ENCODE assay signal across 31 mouse cellular contexts in the genomic region with DNA sequence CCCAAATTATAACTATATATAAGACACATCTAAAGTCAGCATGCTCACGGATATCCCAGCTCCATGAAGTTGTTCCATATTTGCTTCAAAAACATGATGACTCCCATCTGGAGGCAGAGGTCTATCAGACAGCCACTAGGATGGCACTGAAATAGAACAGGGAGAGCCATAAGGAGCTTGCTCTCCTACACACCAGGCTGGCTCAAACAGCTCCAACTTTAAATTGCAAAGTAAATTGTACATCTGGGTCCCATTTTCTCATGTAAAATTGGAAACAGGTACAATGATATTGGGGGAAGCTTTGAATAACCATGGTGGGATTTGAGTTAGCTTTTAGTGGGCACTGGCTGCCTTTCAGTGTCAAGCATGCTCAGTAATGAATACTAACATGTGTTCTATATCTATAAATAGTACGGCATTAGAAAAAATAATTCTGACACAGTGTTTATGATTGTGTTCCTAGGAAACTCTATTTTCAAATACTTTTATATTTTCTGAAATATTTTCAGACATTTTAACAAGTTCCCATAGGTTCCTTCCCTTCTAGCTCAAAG. TPM values are rescaled to one million over a fixed set of nuclear protein-coding genes. Genes with fewer than 3 reads are reported as not detected.
DNase-seq lines count a peak whose midpoint lies in the region; ATAC-seq lines count a peak whose summit lies in the region.
"Had no signal": no experiment of that assay in that cellular context is flagged by ENCODE, and none has a peak within 500 bp of the region (broad histone marks: within the 10 kb centered on the region; RNA-seq: fewer than 3 reads in every experiment).

No protein-coding gene starts in this region.

- no peak overlapping the region for H3K27ac ChIP-seq in limb, embryonic 12.5 days
- H3K27ac ChIP-seq in kidney, embryonic 15.5 days = no peak overlapping the region
- H3K27ac ChIP-seq in forebrain, embryonic 16.5 days (ENCODE audit: low read length) = no peak overlapping the region
- H3K27ac ChIP-seq: embryonic facial prominence, embryonic 12.5 days; forebrain, embryonic 12.5 days; hindbrain, embryonic 12.5 days; limb, embryonic 15.5 days; liver, embryonic 14.5 days; midbrain, embryonic 12.5 days had no signal

- no peaks in the 10 kb centered on the region for H3K27me3 ChIP-seq in limb, embryonic 12.5 days
- no peaks in the 10 kb centered on the region for H3K27me3 ChIP-seq in kidney, embryonic 15.5 days
- H3K27me3 ChIP-seq in forebrain, embryonic 16.5 days (replicated peaks; ENCODE audit: control insufficient read depth, insufficient read depth, low read length) = no peaks in the 10 kb centered on the region
- H3K27me3 ChIP-seq: embryonic facial prominence, embryonic 12.5 days; forebrain, embryonic 12.5 days; hindbrain, embryonic 12.5 days; limb, embryonic 15.5 days; midbrain, embryonic 12.5 days had no signal

- H3K36me3 ChIP-seq in limb, embryonic 12.5 days = no peaks in the 10 kb centered on the region
- no peaks in the 10 kb centered on the region for H3K36me3 ChIP-seq in kidney, embryonic 15.5 days
- H3K36me3 ChIP-seq in forebrain, embryonic 16.5 days (ENCODE audit: control insufficient read depth, insufficient read depth) = no peaks in the 10 kb centered on the region
- H3K36me3 ChIP-seq: embryonic facial prominence, embryonic 12.5 days; forebrain, embryonic 12.5 days; hindbrain, embryonic 12.5 days; limb, embryonic 15.5 days; midbrain, embryonic 12.5 days had no signal

- H3K9ac ChIP-seq in limb, embryonic 12.5 days (replicated peaks) = no peak overlapping the region
- no peak overlapping the region for H3K9ac ChIP-seq in kidney, embryonic 15.5 days
- H3K9ac ChIP-seq in forebrain, embryonic 16.5 days (replicated peaks; ENCODE audit: low read depth, low read length) = no peak overlapping the region
- H3K9ac ChIP-seq: embryonic facial prominence, embryonic 12.5 days; forebrain, embryonic 12.5 days; hindbrain, embryonic 12.5 days; limb, embryonic 15.5 days; liver, embryonic 14.5 days; lung, embryonic 14.5 days; midbrain, embryonic 12.5 days had no signal

- H3K4me2 ChIP-seq in limb, embryonic 12.5 days = no peak overlapping the region
- no peak overlapping the region for H3K4me2 ChIP-seq in kidney, embryonic 15.5 days
- no peak overlapping the region for H3K4me2 ChIP-seq in forebrain, embryonic 16.5 days (ENCODE audit: low read length)
- H3K4me2 ChIP-seq: embryonic facial prominence, embryonic 12.5 days; forebrain, embryonic 12.5 days; hindbrain, embryonic 12.5 days; limb, embryonic 15.5 days; lung, embryonic 14.5 days; midbrain, embryonic 12.5 days had no signal

- 46% methylated on average over 2 of the region's 2 CpGs for WGBS in limb, embryonic 12.5 days
- WGBS in kidney, embryonic 15.5 days = 88% methylated on average over 2 of the region's 2 CpGs
- 96% methylated on average over 2 of the region's 2 CpGs for WGBS in forebrain, embryonic 16.5 days

- peak; percentile 90 for ATAC-seq in limb, embryonic 12.5 days (ENCODE audit: insufficient number of reproducible peaks, insufficient read depth, low FRiP score, low TSS enrichment, low read depth)
- ATAC-seq in kidney, embryonic 15.5 days (replicated peaks; ENCODE audit: low FRiP score) = no peak
- ATAC-seq in forebrain, embryonic 16.5 days = no peak

- no peak overlapping the region for H3K4me3 ChIP-seq in limb, embryonic 12.5 days (replicated peaks)
- H3K4me3 ChIP-seq in kidney, embryonic 15.5 days (replicated peaks) = no peak overlapping the region
- H3K4me3 ChIP-seq in forebrain, embryonic 16.5 days (replicated peaks; ENCODE audit: low read length) = no peak overlapping the region
- H3K4me3 ChIP-seq: embryonic facial prominence, embryonic 12.5 days; erythroblast, embryonic 14.5 days; forebrain, embryonic 12.5 days; hindbrain, embryonic 12.5 days; limb, embryonic 15.5 days; midbrain, embryonic 12.5 days had no signal

- DNase-seq in layer of hippocampus, adult 11-12 months (ENCODE audit: low spot score) = peak; percentile 11
- DNase-seq in layer of hippocampus, postnatal 36 days = no peak
- DNase-seq in right cerebral cortex, adult 18-20 months = peak; percentile 33
- no peak for DNase-seq in right cerebral cortex, postnatal 14 days
- DNase-seq: adrenal gland, adult 2 months; cerebellum, adult 18-20 months; cerebellum, postnatal 14 days; kidney, adult 11 months; kidney, postnatal 4 days; lung, embryonic 14.5 days; thymus, postnatal 25 days had no signal

- peaks cover 6% of the 10 kb centered on the region; the same call in 1 of the 2 replicates for H3K4me1 ChIP-seq in limb, embryonic 12.5 days (replicated peaks)
- H3K4me1 ChIP-seq in kidney, embryonic 15.5 days = no peaks in the 10 kb centered on the region
- H3K4me1 ChIP-seq in forebrain, embryonic 16.5 days (replicated peaks; ENCODE audit: control insufficient read depth, insufficient read depth, low read length) = no peaks in the 10 kb centered on the region
- H3K4me1 ChIP-seq: forebrain, embryonic 12.5 days; hindbrain, embryonic 12.5 days; limb, embryonic 15.5 days; midbrain, embryonic 12.5 days had no signal

- no peaks in the 10 kb centered on the region for H3K9me3 ChIP-seq in limb, embryonic 12.5 days
- no peaks in the 10 kb centered on the region for H3K9me3 ChIP-seq in kidney, embryonic 15.5 days (replicated peaks)
- H3K9me3 ChIP-seq in forebrain, embryonic 16.5 days (ENCODE audit: control insufficient read depth, low read length) = no peaks in the 10 kb centered on the region
- H3K9me3 ChIP-seq: embryonic facial prominence, embryonic 12.5 days; forebrain, embryonic 12.5 days; hindbrain, embryonic 12.5 days; limb, embryonic 15.5 days; midbrain, embryonic 12.5 days had no signal

RNA-seq across cellular contexts. Expression of a gene that starts 50.0 kb away (rescaled TPM):
- not detected for total RNA-seq in layer of hippocampus, postnatal 36 days (2021)
- 0.30 TPM in 1 of 2 replicates, not detected in the other for polyA plus RNA-seq in limb, embryonic 12.5 days (2016; fragmentation: Nextera tagmentation; extraction: Ambion mirVana)
- polyA plus RNA-seq in kidney, embryonic 15.5 days (2015; fragmentation: Nextera tagmentation; extraction: Ambion mirVana) = not detected in 2 replicates
- polyA plus RNA-seq in forebrain, embryonic 16.5 days (2015; fragmentation: Nextera tagmentation; extraction: Ambion mirVana) = 0.10 TPM in 1 of 2 replicates, not detected in the other
- total RNA-seq: heart, adult 8-10 months; heart, postnatal 25 days; megakaryocyte, adult 5-6 weeks; MEL; monocyte, adult 5-6 weeks; neutrophil, adult 5-6 weeks had no signal
- polyA plus RNA-seq: adrenal gland, adult 2 months; C2C12; heart, embryonic 14.5 days; kidney, embryonic 16.5 days; liver, embryonic 14.5 days; lung, embryonic 14.5 days; midbrain, embryonic 12.5 days; stomach, embryonic 14.5 days had no signal

Comparison
In these comparisons a context has a peak if more than half of its experiments do, and no peak if none do; other contexts are left out.
1. DNase-seq: peak in layer of hippocampus, adult 11-12 months (single experiment) and right cerebral cortex, adult 18-20 months (single experiment); none in layer of hippocampus, postnatal 36 days (0 of 2) and right cerebral cortex, postnatal 14 days (single experiment).